Mouse (Mus musculus): Measurements from ENCODE around the gene Trp53tg5. TPM values are rescaled to one million over a fixed set of nuclear protein-coding genes. Genes with fewer than 3 reads are reported as not detected.

Trp53tg5 gene
- not detected in 2 replicates for polyA plus RNA-seq (2021; fragmentation: Nextera tagmentation)
- long read RNA-seq, experiment 1, result 0 reads
- long read RNA-seq, experiment 2, result 0 reads

GRCm38 (mm10) chr2:164473624-164474023 lies at the start of gene Trp53tg5:
Gene Trp53tg5 (minus strand): TSS chr2:164473724.

GRCm38 (mm10) chr2:164496847-164497690 lies 23.5 kb upstream of the Trp53tg5 start, which contains the start of gene Pigt:
Gene Pigt (plus strand): TSS chr2:164497520.

GRCm38 (mm10) chr2:164485681-164486257 lies 12.2 kb upstream of the Trp53tg5 start, which contains the start of gene Dbndd2:
Gene Dbndd2 (plus strand): TSS chr2:164486106.

DNA sequence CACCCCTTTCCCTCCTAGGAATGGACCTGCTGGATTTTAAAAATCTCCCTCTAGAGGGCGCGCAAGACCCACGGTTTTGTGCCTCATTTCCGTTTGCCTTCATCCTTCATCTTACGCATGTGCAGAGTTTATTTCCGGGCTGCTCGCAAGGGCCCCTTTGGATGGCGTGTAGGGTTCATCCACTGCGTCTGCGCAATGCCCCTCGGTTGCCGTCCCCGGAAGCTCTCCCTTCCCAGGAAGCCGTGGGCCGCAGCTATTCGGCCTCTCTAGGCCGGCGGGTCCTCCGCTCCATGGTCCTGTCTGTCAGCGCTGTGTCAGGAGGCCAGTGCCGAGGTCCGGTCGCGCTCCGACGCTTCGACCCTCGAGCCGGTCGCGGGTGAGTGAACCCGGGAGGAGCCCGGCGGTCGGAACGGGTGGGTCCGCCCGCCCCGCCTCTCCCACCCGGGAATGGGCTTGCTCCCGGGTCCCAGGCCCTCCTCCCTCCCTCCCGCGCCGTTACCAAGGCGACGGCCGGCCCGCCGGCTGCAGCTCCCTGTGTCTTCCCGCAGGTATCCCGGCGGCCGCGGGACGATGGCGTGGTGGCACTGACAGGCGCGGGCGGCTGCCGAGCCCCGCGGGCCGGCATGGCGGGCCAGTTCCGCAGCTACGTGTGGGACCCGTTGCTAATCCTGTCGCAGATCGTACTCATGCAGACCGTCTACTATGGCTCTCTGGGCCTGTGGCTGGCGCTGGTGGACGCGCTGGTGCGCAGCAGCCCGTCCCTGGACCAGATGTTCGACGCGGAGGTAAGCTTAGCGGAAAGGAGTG lies 12.6 kb downstream of the Trp53tg5 start, which contains the start of gene Gm20458:
TSS of gene Gm20458 (plus strand) at position 223 of the 807 bp plus-strand sequence.

GRCm38 (mm10) chr2:164456864-164457300 lies 16.6 kb downstream of the Trp53tg5 start, which contains the start of gene Sys1:
Gene Sys1 (plus strand): TSS chr2:164456964.

DNA sequence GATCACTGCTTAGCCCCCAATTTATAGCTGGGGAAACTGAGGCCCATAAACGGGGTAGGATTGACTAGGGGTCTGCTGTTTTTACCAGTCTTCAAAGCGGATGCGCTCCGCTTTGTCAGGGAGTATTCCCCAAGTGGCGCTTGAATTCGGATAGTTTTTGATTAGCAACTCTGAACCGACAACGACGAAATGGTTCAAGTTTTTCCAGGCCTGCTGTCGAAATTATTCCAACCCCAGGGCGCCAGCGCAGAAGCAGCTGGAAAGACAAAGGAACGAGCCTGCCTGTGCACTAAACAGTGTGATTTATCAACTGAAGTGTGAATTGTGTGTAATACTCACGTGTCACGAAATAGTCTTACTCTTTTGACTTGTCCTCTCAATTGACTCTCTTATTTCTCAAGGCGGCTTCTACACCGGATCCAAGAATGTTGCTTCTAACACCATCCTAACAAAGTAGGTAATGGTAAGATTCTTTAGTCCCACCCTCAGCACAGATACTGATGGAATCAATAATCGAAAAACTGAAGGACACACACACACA lies 30.0 kb downstream of the Trp53tg5 start, which contains the start of gene Sdc4:
TSS of gene Sdc4 (minus strand) at position 428 of the 541 bp plus-strand sequence.

Other genes starting within 250 kb of the Trp53tg5 start
- gene Svs2, start 235.3 kb downstream of the Trp53tg5 start, polyA plus RNA-seq (2021; fragmentation: Nextera tagmentation), result not detected in 2 replicates
- not detected in 2 replicates for gene Svs3b, start 217.1 kb downstream of the Trp53tg5 start, polyA plus RNA-seq (2021; fragmentation: Nextera tagmentation)
- not detected in 2 replicates for gene Svs4, start 195.3 kb downstream of the Trp53tg5 start, polyA plus RNA-seq (2021; fragmentation: Nextera tagmentation)
- not detected in 2 replicates for gene Svs3a, start 184.5 kb downstream of the Trp53tg5 start, polyA plus RNA-seq (2021; fragmentation: Nextera tagmentation)
- not detected in 2 replicates for gene Svs6, start 157.0 kb downstream of the Trp53tg5 start, polyA plus RNA-seq (2021; fragmentation: Nextera tagmentation)
- gene Svs5, start 141.0 kb downstream of the Trp53tg5 start, polyA plus RNA-seq (2021; fragmentation: Nextera tagmentation), result not detected in 2 replicates
- 0.24 and 0.45 TPM in 2 replicates for gene Slpi, start 84.6 kb downstream of the Trp53tg5 start, polyA plus RNA-seq (2021; fragmentation: Nextera tagmentation)
- gene Rbpjl, start 70.6 kb downstream of the Trp53tg5 start, polyA plus RNA-seq (2021; fragmentation: Nextera tagmentation), result 0.21 TPM in 2 replicates
- gene Matn4, start 68.6 kb downstream of the Trp53tg5 start, polyA plus RNA-seq (2021; fragmentation: Nextera tagmentation), result 2.3 and 2.6 TPM in 2 replicates
- 189 and 290 TPM in 2 replicates for gene Sdc4, start 29.8 kb downstream of the Trp53tg5 start, polyA plus RNA-seq (2021; fragmentation: Nextera tagmentation)
- 122 and 133 TPM in 2 replicates for gene Sys1, start 16.8 kb downstream of the Trp53tg5 start, polyA plus RNA-seq (2021; fragmentation: Nextera tagmentation)
- 8.3 and 10.1 TPM in 2 replicates for gene Gm20458, start 12.8 kb downstream of the Trp53tg5 start, polyA plus RNA-seq (2021; fragmentation: Nextera tagmentation)
- 184 and 200 TPM in 2 replicates for gene Dbndd2, start 12.4 kb upstream of the Trp53tg5 start, polyA plus RNA-seq (2021; fragmentation: Nextera tagmentation)
- gene Pigt, start 23.8 kb upstream of the Trp53tg5 start, polyA plus RNA-seq (2021; fragmentation: Nextera tagmentation), result 48.8 and 68.4 TPM in 2 replicates
- gene Wfdc2, start 88.7 kb upstream of the Trp53tg5 start, polyA plus RNA-seq (2021; fragmentation: Nextera tagmentation), result 0.52 and 8.3 TPM in 2 replicates
- gene Spint3, start 99.7 kb upstream of the Trp53tg5 start, polyA plus RNA-seq (2021; fragmentation: Nextera tagmentation), result not detected in 2 replicates
- gene Wfdc6a, start 111.7 kb upstream of the Trp53tg5 start, polyA plus RNA-seq (2021; fragmentation: Nextera tagmentation), result not detected in 2 replicates
- gene Eppin, start 119.9 kb upstream of the Trp53tg5 start, polyA plus RNA-seq (2021; fragmentation: Nextera tagmentation), result not detected in 2 replicates
- gene Wfdc6b, start 139.8 kb upstream of the Trp53tg5 start, polyA plus RNA-seq (2021; fragmentation: Nextera tagmentation), result not detected in 2 replicates
- not detected in 2 replicates for gene Wfdc8, start 139.9 kb upstream of the Trp53tg5 start, polyA plus RNA-seq (2021; fragmentation: Nextera tagmentation)
- not detected in 2 replicates for gene Wfdc16, start 165.1 kb upstream of the Trp53tg5 start, polyA plus RNA-seq (2021; fragmentation: Nextera tagmentation)
- gene Wfdc10, start 182.3 kb upstream of the Trp53tg5 start, polyA plus RNA-seq (2021; fragmentation: Nextera tagmentation), result not detected in 2 replicates
- not detected in 2 replicates for gene Wfdc9, start 182.9 kb upstream of the Trp53tg5 start, polyA plus RNA-seq (2021; fragmentation: Nextera tagmentation)
- gene Wfdc11, start 200.4 kb upstream of the Trp53tg5 start, polyA plus RNA-seq (2021; fragmentation: Nextera tagmentation), result not detected in 2 replicates
- not detected in 2 replicates for gene Wfdc13, start 211.4 kb upstream of the Trp53tg5 start, polyA plus RNA-seq (2021; fragmentation: Nextera tagmentation)
- gene Spint4, start 224.8 kb upstream of the Trp53tg5 start, polyA plus RNA-seq (2021; fragmentation: Nextera tagmentation), result not detected in 2 replicates
- gene Spint5, start 241.6 kb upstream of the Trp53tg5 start, polyA plus RNA-seq (2021; fragmentation: Nextera tagmentation), result not detected in 2 replicates

Data from layer of hippocampus, adult 6 months (tissue).